Mouse (Mus musculus) erythroblast, embryonic 14.5 days (primary cell): ENCODE data around the gene Sun5.

Experiments used
- GATA1 ChIP-seq: IDR thresholded peaks from 2 replicates; pipeline ENCODE4 v1.6.1; 2012; ENCODE audit warnings: low read length, inconsistent platforms, mixed read lengths
- TAL1 ChIP-seq: IDR thresholded peaks from 3 replicates; pipeline ENCODE4 v1.6.1; 2012; ENCODE audit warnings: low read length, inconsistent platforms, mixed read lengths

DNA sequence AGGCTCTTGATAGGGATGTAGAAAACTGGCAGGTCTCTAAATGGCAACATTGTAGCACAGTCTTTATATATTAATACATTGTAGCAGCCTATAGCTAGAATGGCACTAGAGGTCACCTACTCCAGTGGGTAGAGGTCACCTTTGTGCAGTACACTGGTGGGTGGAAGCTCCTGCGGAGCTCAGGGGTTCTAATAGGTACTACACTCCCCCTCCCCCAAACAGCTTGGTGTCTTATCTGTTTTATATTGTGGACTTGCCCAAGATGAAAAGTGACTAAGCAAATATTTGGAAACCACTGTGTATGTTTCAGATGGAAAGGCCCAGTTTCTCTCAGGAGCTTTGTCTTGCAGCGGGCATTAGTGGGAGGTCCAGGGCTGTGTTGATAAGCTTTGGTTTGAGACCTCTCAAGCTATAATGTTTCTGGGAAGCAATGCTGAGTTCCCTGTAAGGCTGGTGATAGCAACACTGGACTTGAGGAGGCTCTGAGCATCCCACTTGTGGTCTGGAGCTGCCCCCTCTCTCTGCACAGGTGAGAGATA is 48.8 kb downstream of the Sun5 start:
- TF ChIP-seq GATA1, result no peak
- no peak for TF ChIP-seq TAL1
